Mouse (Mus musculus) thymus, postnatal 36 days (tissue): ENCODE data around the gene Csf2rb2.

Experiments
- DNase-seq, 2 experiments: peaks; one replicate each; pipeline ENCODE4 v3.0.0; 2022; ENCODE audit warnings: mixed read lengths in 2 of 2

Gene Csf2rb2

GRCm38 (mm10) chr15:78248410-78248809, 57.1 kb downstream of the Csf2rb2 start:
- DNase-seq, result peak; percentile 24 to 35

- no peak for DNase-seq
These were observed 57.9 kb downstream of the Csf2rb2 start for GRCm38 (mm10) chr15:78247659-78248058.

GRCm38 (mm10) chr15:78246143-78247116, 59.1 kb downstream of the Csf2rb2 start:
- no peak for DNase-seq

GRCm38 (mm10) chr15:78244695-78245492, 60.6 kb downstream of the Csf2rb2 start, which contains the start of gene Ncf4:
Gene Ncf4, plus strand, starts transcription at chr15:78244801.
- DNase-seq, result peak in 1 of 2 experiments; percentile 30

GRCm38 (mm10) chr15:78243774-78244173, 61.7 kb downstream of the Csf2rb2 start:
- no peak for DNase-seq

GRCm38 (mm10) chr15:78243061-78243460, 62.5 kb downstream of the Csf2rb2 start:
- no peak for DNase-seq

GRCm38 (mm10) chr15:78241335-78241734, 64.2 kb downstream of the Csf2rb2 start:
- DNase-seq, result no peak

- no peak for DNase-seq
These were observed 65.4 kb downstream of the Csf2rb2 start for GRCm38 (mm10) chr15:78239956-78240617.

GRCm38 (mm10) chr15:78239453-78239852, 66.1 kb downstream of the Csf2rb2 start:
- DNase-seq, result peak; percentile 48 to 55

GRCm38 (mm10) chr15:78234823-78235509, 70.6 kb downstream of the Csf2rb2 start:
- no peak for DNase-seq
